Mouse (Mus musculus) kidney, adult 2 months (tissue): ENCODE results near the gene Sik2.

Experiments used
- CTCF ChIP-seq: fragments of 200-500 bp; conservative IDR thresholded peaks from 2 replicates; pipeline ENCODE4 v1.5.1; 2011; ENCODE audit warnings: low read depth, mild to moderate bottlenecking, control low read depth, low read length, moderate library complexity, mixed read lengths; ENCODE audit not compliant: insufficient read depth, insufficient read length
- POLR2A ChIP-seq: fragments of 200-500 bp; IDR thresholded peaks from one replicate; pipeline ENCODE4 v1.6.1; 2011; ENCODE audit warnings: low read depth, low read length, control low read depth

- TF ChIP-seq CTCF (no peak), POLR2A (no peak)
Measured at GRCm38 (mm10) chr9:50877431-50877830, 131.4 kb downstream of the Sik2 start.
